Mouse (Mus musculus) hindbrain, embryonic 11.5 days (tissue): ENCODE results near the gene Gm20388. TPM values are rescaled to one million over a fixed set of nuclear protein-coding genes. Genes with fewer than 3 reads are reported as not detected.
A peak's percentile ranks its signal among the peaks of the same experiment; 100 is the strongest.

Experiments used
- ATAC-seq: fragments of 200-750 bp; cut with Nextera tagmentation; 2 replicates; pipeline ENCODE4 v1.8.0; 2017; ENCODE audit warnings: mild to moderate bottlenecking, moderate TSS enrichment, moderate library complexity; ENCODE audit not compliant: low FRiP score
- DNase-seq: peaks from one replicate; pipeline ENCODE4 v3.0.0-alpha.2; 2015; ENCODE audit warnings: low spot score
- H3K27ac ChIP-seq: fragments of 300-500 bp; sonication (generic); 2 replicates; pipeline ENCODE4 v1.5.1; 2014; ENCODE audit warnings: mild to moderate bottlenecking, low read depth, low read length
- H3K27me3 ChIP-seq: fragments of 300-500 bp; sonication (generic); 2 replicates; pipeline ENCODE4 v1.6.1; 2014; ENCODE audit warnings: mild to moderate bottlenecking, low read length, moderate library complexity, mixed read lengths; ENCODE audit not compliant: control insufficient read depth, insufficient read depth
- H3K36me3 ChIP-seq: fragments of 300-500 bp; sonication (generic); 2 replicates; pipeline ENCODE4 v1.6.1; 2014; ENCODE audit warnings: mild to moderate bottlenecking, low read length, moderate library complexity, mixed read lengths; ENCODE audit not compliant: control insufficient read depth, insufficient read depth
- H3K4me1 ChIP-seq: fragments of 300-500 bp; sonication (generic); replicated peaks from 2 replicates; pipeline ENCODE4 v1.6.1; 2014; ENCODE audit warnings: low read length, mixed read lengths; ENCODE audit not compliant: control insufficient read depth, insufficient read depth
- H3K4me2 ChIP-seq: fragments of 300-500 bp; sonication (generic); replicated peaks from 2 replicates; pipeline ENCODE4 v1.6.1; 2014; ENCODE audit warnings: mild to moderate bottlenecking, low read depth, low read length
- H3K4me3 ChIP-seq: fragments of 300-500 bp; sonication (generic); 2 replicates; pipeline ENCODE4 v1.5.1; 2014; ENCODE audit warnings: low read depth, low read length
- H3K9ac ChIP-seq: fragments of 300-500 bp; sonication (generic); 2 replicates; pipeline ENCODE4 v1.6.1; 2014; ENCODE audit warnings: low read depth, low read length
- H3K9me3 ChIP-seq: fragments of 300-500 bp; sonication (generic); 2 replicates; pipeline ENCODE4 v1.6.1; 2016; ENCODE audit warnings: low read length; ENCODE audit not compliant: control insufficient read depth
- WGBS: fragments of 180-500 bp; shearing (Covaris S2); extraction: QIAGEN DNeasy Blood & Tissue Kit; methylation state at CpG from one replicate; pipeline ENCODE4 v1.1.7; 2014; 5-methylcytosine and 5-hydroxymethylcytosine counted together
- polyA plus RNA-seq: library from polyadenylated mRNA; unstranded; fragments of >200 nt; fragmentation: Nextera tagmentation; extraction: Ambion mirVana; gene quantifications from 2 replicates; pipeline ENCODE4 v1.2.1, GENCODE M21; 2014

The Gm20388 gene
- polyA plus RNA-seq, 1 experiment from 2014 or later, result 11.8 TPM

GRCm38 (mm10) chr8:123319522-123320164 is 3409.0 kb downstream of the Gm20388 start:
- Histone ChIP-seq H3K36me3 (no peaks in the 10 kb centered on the region), H3K9ac (no peak overlapping the region), H3K27ac (no peak overlapping the region), H3K4me3 (no peak overlapping the region), H3K4me2 (no peak overlapping the region), H3K4me1 (no peaks in the 10 kb centered on the region), H3K9me3 (no peaks in the 10 kb centered on the region), H3K27me3 (no peaks in the 10 kb centered on the region)
- 33% methylated on average over 7 of the region's 7 CpGs for WGBS
- ATAC-seq (no peak), DNase-seq (peak; percentile 74)

GRCm38 (mm10) chr8:123328552-123328951 is 3417.9 kb downstream of the Gm20388 start:
- H3K9me3 ChIP-seq, result no peaks in the 10 kb centered on the region
- no peaks in the 10 kb centered on the region for H3K27me3 ChIP-seq
- no peaks in the 10 kb centered on the region for H3K36me3 ChIP-seq
- WGBS, result 97% methylated on average over 2 of the region's 2 CpGs
- DNase-seq (no peak), ATAC-seq (no peak)
- no peak overlapping the region for H3K4me2 ChIP-seq
- no peak overlapping the region for H3K9ac ChIP-seq
- H3K4me1 ChIP-seq, result no peaks in the 10 kb centered on the region
- no peak overlapping the region for H3K27ac ChIP-seq
- no peak overlapping the region for H3K4me3 ChIP-seq

GRCm38 (mm10) chr8:123329350-123329749 is 3418.7 kb downstream of the Gm20388 start:
- ATAC-seq, result no peak

GRCm38 (mm10) chr8:123329961-123330360 is 3419.3 kb downstream of the Gm20388 start:
- no peak for ATAC-seq

More at GRCm38 (mm10) chr8:123329350-123329749, 3418.7 kb downstream of the Gm20388 start:
- H3K36me3 ChIP-seq, result no peaks in the 10 kb centered on the region
- no peak overlapping the region for H3K4me3 ChIP-seq
- 0 out of 2 replicates have a peak, but pooled peaks cover 3% of the 10 kb centered on the region for H3K4me1 ChIP-seq
- no peaks in the 10 kb centered on the region for H3K9me3 ChIP-seq
- H3K4me2 ChIP-seq, result no peak overlapping the region
- no peak overlapping the region for H3K27ac ChIP-seq
- H3K9ac ChIP-seq, result no peak overlapping the region
- H3K27me3 ChIP-seq, result no peaks in the 10 kb centered on the region
- WGBS, result 86% methylated on average over 4 of the region's 4 CpGs
- no peak for DNase-seq

GRCm38 (mm10) chr8:123330701-123331100 is 3420.1 kb downstream of the Gm20388 start:
- H3K27me3 ChIP-seq, result no peaks in the 10 kb centered on the region
- ATAC-seq, result no peak
- no peaks in the 10 kb centered on the region for H3K9me3 ChIP-seq
- 77% methylated on average over 6 of the region's 6 CpGs for WGBS
- DNase-seq, result no peak
- no peak overlapping the region for H3K4me2 ChIP-seq
- no peak overlapping the region for H3K4me3 ChIP-seq
- no peak overlapping the region for H3K27ac ChIP-seq
- 0 out of 2 replicates have a peak, but pooled peaks cover 3% of the 10 kb centered on the region for H3K4me1 ChIP-seq
- H3K36me3 ChIP-seq, result no peaks in the 10 kb centered on the region
- H3K9ac ChIP-seq, result no peak overlapping the region

More at GRCm38 (mm10) chr8:123329961-123330360, 3419.3 kb downstream of the Gm20388 start:
- Histone ChIP-seq H3K27ac (no peak overlapping the region), H3K27me3 (no peaks in the 10 kb centered on the region), H3K4me2 (no peak overlapping the region), H3K4me1 (0 out of 2 replicates have a peak, but pooled peaks cover 3% of the 10 kb centered on the region), H3K36me3 (no peaks in the 10 kb centered on the region), H3K9ac (no peak overlapping the region), H3K4me3 (no peak overlapping the region), H3K9me3 (no peaks in the 10 kb centered on the region)
- WGBS, result 63% methylated on average over 5 of the region's 5 CpGs
- no peak for DNase-seq

- no peaks in the 10 kb centered on the region for H3K36me3 ChIP-seq
- 84% methylated on average over 2 of the region's 2 CpGs for WGBS
- no peaks in the 10 kb centered on the region for H3K27me3 ChIP-seq
- H3K4me3 ChIP-seq, result no peak overlapping the region
- H3K9me3 ChIP-seq, result no peaks in the 10 kb centered on the region
- no peak overlapping the region for H3K9ac ChIP-seq
- no peak overlapping the region for H3K4me2 ChIP-seq
- ATAC-seq, result no peak
- peak overlapping the region; percentile 90 for H3K27ac ChIP-seq
- H3K4me1 ChIP-seq, result 0 out of 2 replicates have a peak, but pooled peaks cover 3% of the 10 kb centered on the region
- no peak for DNase-seq
Observed at GRCm38 (mm10) chr8:123331301-123331700, 3420.7 kb downstream of the Gm20388 start.

- DNase-seq (no peak), ATAC-seq (no peak)
- Histone ChIP-seq H3K4me3 (peak overlapping the region; percentile 84), H3K27ac (peak overlapping the region; percentile 90), H3K9me3 (no peaks in the 10 kb centered on the region), H3K9ac (no peak overlapping the region; the same call in 1 of the 2 replicates), H3K27me3 (no peaks in the 10 kb centered on the region), H3K4me1 (0 out of 2 replicates have a peak, but pooled peaks cover 3% of the 10 kb centered on the region), H3K36me3 (no peaks in the 10 kb centered on the region), H3K4me2 (peak overlapping the region; percentile 87; the same call in 1 of the 2 replicates)
- 37% methylated on average over 8 of the region's 8 CpGs for WGBS
Observed at GRCm38 (mm10) chr8:123331810-123332209, 3421.2 kb downstream of the Gm20388 start.

- peak; percentile 93 for DNase-seq
- Histone ChIP-seq H3K4me3 (peak within 1 kb of the TSS; percentile 84), H3K4me1 (0 out of 2 replicates have a peak, but pooled peaks cover 3% of the 10 kb centered on the region), H3K9me3 (no peaks in the 10 kb centered on the region), H3K36me3 (no peaks in the 10 kb centered on the region), H3K4me2 (peak within 1 kb of the TSS; percentile 87), H3K27me3 (no peaks in the 10 kb centered on the region), H3K9ac (peak within 1 kb of the TSS; percentile 91), H3K27ac (peak within 1 kb of the TSS; percentile 90)
- ATAC-seq, result peak; percentile 92
- WGBS, result under 1% methylated on average over 57 of the region's 85 CpGs
Observed at GRCm38 (mm10) chr8:123332262-123333090, 3421.8 kb downstream of the Gm20388 start, which contains the start of gene Spire2. Gene Spire2, plus strand, starts transcription at chr8:123332713.
